Mouse (Mus musculus) myocyte (in vitro differentiated cells): ENCODE measurements around the gene Peg10.

ENCODE experiments used
- E2F4 ChIP-seq: IDR thresholded peaks from one replicate; pipeline ENCODE4 v1.6.1; 2011; ENCODE audit warnings: mild to moderate bottlenecking, control low read depth, moderate library complexity; ENCODE audit not compliant: insufficient read depth
- MAX ChIP-seq: IDR thresholded peaks from one replicate; pipeline ENCODE4 v1.6.1; 2011; ENCODE audit warnings: low read depth, mild to moderate bottlenecking, control low read depth
- MYOD1 ChIP-seq, 3 experiments: IDR thresholded peaks; one replicate each; pipeline ENCODE4 v1.6.1; 2011; ENCODE audit warnings: control low read depth in 2 of 3, low read depth in 2 of 3, mild to moderate bottlenecking in 2 of 3, moderate library complexity in 1 of 3; ENCODE audit not compliant: insufficient read length in 2 of 3, control insufficient read depth in 1 of 3
- MYOG ChIP-seq, 3 experiments: IDR thresholded peaks; one replicate each; pipeline ENCODE4 v1.6.1; 2011; ENCODE audit warnings: control low read depth in 2 of 3, low read depth in 2 of 3, mild to moderate bottlenecking in 2 of 3; ENCODE audit not compliant: insufficient read length in 2 of 3, control insufficient read depth in 1 of 3, insufficient read depth in 1 of 3
- POLR2A ChIP-seq: IDR thresholded peaks from one replicate; pipeline ENCODE4 v1.6.1; 2011; ENCODE audit warnings: low read depth, mild to moderate bottlenecking, control low read depth, moderate library complexity; ENCODE audit not compliant: insufficient read length
- POLR2AphosphoS2 ChIP-seq: IDR thresholded peaks from one replicate; pipeline ENCODE4 v1.6.1; 2011; ENCODE audit warnings: low read depth, control low read depth; ENCODE audit not compliant: insufficient read length
- REST ChIP-seq: IDR thresholded peaks from one replicate; pipeline ENCODE4 v1.6.1; 2011; ENCODE audit warnings: mild to moderate bottlenecking, control low read depth, moderate library complexity; ENCODE audit not compliant: insufficient read depth, insufficient read length
- SRF ChIP-seq: IDR thresholded peaks from one replicate; pipeline ENCODE4 v1.6.1; 2011; ENCODE audit warnings: low read depth; ENCODE audit not compliant: control insufficient read depth, insufficient read length
- TCF12 ChIP-seq: IDR thresholded peaks from one replicate; pipeline ENCODE4 v1.6.1; 2011; ENCODE audit warnings: mild to moderate bottlenecking, control low read depth; ENCODE audit not compliant: poor library complexity, insufficient read depth, severe bottlenecking
- TCF3 ChIP-seq: IDR thresholded peaks from one replicate; pipeline ENCODE4 v1.6.1; 2011; ENCODE audit warnings: low read depth, control low read depth; ENCODE audit not compliant: insufficient read length
- USF1 ChIP-seq: IDR thresholded peaks from one replicate; pipeline ENCODE4 v1.6.1; 2011; ENCODE audit warnings: low read depth, mild to moderate bottlenecking, control low read depth, moderate library complexity

- TF ChIP-seq E2F4 (no peak), MAX (no peak), POLR2A (no peak), POLR2AphosphoS2 (no peak), TCF12 (no peak), USF1 (no peak), MYOD1 (IDR thresholded peaks at IDR 0.05; ENCODE audit: control insufficient read depth in 1 of 3, insufficient read length in 2 of 3, low read depth in 2 of 3) (no peak), SRF (no peak), REST (no peak), MYOG (IDR thresholded peaks at IDR 0.05; ENCODE audit: control insufficient read depth in 1 of 3, insufficient read depth in 1 of 3, insufficient read length in 2 of 3, low read depth in 2 of 3) (no peak), TCF3 (no peak)
Observed at GRCm38 (mm10) chr6:4722739-4723138, 24.4 kb upstream of the Peg10 start.
